Mouse (Mus musculus) stomach, postnatal 0 days (tissue): ENCODE measurements at regions not wholly inside any gene's neighbourhood (a gene's known extent, or its start where the extent isn't known, plus 50 kb on each side); places are given as distances from the start of the nearest gene placed in this dataset.

Experiments
- CTCF ChIP-seq: IDR thresholded peaks from 2 replicates; pipeline ENCODE4 v1.5.1; 2016; ENCODE audit warnings: antibody characterized with exemption, low read depth, mild to moderate bottlenecking, moderate library complexity
- EP300 ChIP-seq: optimal IDR thresholded peaks from 2 replicates; pipeline ENCODE3; 2016; ENCODE audit warnings: antibody characterized with exemption

DNA sequence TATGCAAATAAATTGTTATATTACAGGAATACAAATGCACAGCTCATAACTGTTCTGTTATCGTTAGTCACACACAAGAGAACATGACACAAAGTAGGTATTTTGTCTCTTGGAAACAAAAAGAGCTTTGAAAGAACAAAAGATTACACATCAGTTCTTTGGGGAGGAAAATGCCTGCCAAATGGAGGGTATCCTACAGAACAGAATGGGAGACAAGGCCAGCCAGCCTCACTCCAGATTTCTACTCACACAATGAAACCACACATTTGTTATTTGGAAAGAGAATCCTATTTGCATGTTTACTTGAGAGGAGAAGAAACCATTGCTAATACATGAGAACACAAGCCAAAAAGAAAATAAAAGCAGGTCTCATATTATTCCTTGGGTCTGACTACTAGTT, 258.0 kb downstream of the Abcc12 start:
- no peak for TF ChIP-seq EP300
- no peak for TF ChIP-seq CTCF
